Mouse (Mus musculus) T-helper 17 cell (primary cell): ENCODE results near the gene Olfr116.

Source experiments
- in situ Hi-C, 2 experiments: fragments of 300-600 bp; cut with MboI, MseI; formaldehyde crosslinking; loops; 1 replicate in 1 of 2; 2 replicates in 1 of 2; pipeline ENCODE4 v1.15.1; 2025; ENCODE audit warnings: high pct_unique_total_duplicates in 2 of 2

The Olfr116 gene

GRCm38 (mm10) chr17:37627009-37627408, at the start of gene Olfr116, which contains the start of gene Olfr115:
Gene Olfr116, minus strand, starts transcription at chr17:37627199.
Gene Olfr115, minus strand, starts transcription at chr17:37627109.
- in situ Hi-C loops = no loop called here

GRCm38 (mm10) chr17:37666688-37667087, 39.7 kb upstream of the Olfr116 start, which contains the start of gene Olfr118:
Gene Olfr118, plus strand, starts transcription at chr17:37666988.
- in situ Hi-C loops = no loop called here

DNA sequence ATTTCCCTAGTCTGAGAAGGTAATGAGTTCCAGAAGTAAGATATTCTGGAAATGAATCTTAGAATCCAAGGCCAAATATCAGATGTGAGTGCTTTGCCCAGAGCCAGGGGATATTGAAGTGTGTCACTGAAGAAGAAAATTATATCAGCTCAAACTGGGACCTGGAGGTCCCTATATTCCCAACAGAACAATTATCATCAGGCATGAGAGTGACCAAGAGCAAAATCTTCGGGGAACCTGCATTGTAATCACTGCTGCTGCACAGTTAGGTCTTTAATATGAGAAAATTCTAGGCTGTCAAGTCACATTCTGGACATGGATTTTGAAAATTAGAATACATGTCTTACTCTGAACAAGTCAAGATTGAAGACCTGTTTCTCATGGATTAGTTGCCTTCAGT, 36.7 kb upstream of the Olfr116 start, which contains the start of gene Olfr117:
Olfr117 (minus strand) TSS at position 101 of the 400 bp plus-strand sequence.
- in situ Hi-C loops = no loop called here

DNA sequence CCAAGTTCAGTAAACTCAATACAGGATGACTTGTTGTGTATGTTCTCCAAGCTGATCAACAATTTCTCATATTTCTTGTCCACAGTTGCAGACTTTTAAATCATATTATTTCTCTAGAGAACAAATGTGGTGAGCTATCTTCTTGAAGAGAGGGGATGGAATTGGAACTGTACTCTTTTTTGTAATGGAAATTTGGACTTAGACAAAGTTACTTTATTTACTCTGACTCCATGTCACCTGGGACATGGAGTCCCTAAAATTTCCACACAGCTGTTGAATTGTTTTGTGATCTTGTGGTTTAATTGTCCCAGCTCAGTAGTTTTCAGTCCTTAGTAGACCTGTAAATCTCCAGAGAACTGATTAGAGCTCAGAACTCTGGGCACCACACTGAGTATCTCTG, 34.4 kb downstream of the Olfr116 start, which contains the start of gene Olfr114:
Olfr114 (minus strand) TSS at position 101 of the 400 bp plus-strand sequence.
- in situ Hi-C loops = no loop called here

DNA sequence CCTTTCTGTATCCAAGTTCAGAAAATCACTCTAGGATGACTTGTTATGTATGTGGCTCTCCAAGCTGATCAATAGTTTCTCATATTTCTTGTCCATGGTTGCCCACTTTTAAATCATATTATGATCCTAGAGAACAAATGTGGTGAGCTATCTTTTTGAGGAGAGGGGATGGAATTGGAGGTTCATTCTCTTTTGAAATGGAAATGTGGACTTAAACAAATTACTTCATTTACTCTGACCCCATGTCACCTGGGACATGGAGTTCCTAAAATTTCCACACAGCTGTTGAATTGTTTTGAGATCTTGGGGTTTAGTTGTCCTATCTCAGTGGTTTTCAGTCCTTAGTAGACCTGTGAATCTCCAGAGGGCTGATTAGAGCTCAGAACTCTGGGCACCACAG, 49.4 kb downstream of the Olfr116 start, which contains the start of gene Olfr113:
Olfr113 (minus strand) TSS at position 101 of the 400 bp plus-strand sequence.
- in situ Hi-C loops = no loop called here
